Mouse (Mus musculus) spleen, postnatal 14 days (tissue): ENCODE measurements around the gene Zfp14.

Source experiments
- DNase-seq, 2 experiments: peaks; one replicate each; pipeline ENCODE4 v3.0.0; 2021 to 2022; ENCODE audit warnings: low spot score in 2 of 2

Zfp14 gene

GRCm38 (mm10) chr7:30028572-30028971 is 22.6 kb downstream of the Zfp14 start:
- DNase-seq, result no peak

- no peak for DNase-seq
Observed at GRCm38 (mm10) chr7:30027331-30027730, 23.8 kb downstream of the Zfp14 start.

- DNase-seq, result no peak
Observed at GRCm38 (mm10) chr7:30025358-30025757, 25.8 kb downstream of the Zfp14 start.

GRCm38 (mm10) chr7:30023800-30024199 is 27.4 kb downstream of the Zfp14 start:
- DNase-seq, result peak; percentile 52 to 58

GRCm38 (mm10) chr7:30023324-30023723 is 27.9 kb downstream of the Zfp14 start:
- no peak for DNase-seq

- no peak for DNase-seq
Observed at GRCm38 (mm10) chr7:30019543-30019942, 31.6 kb downstream of the Zfp14 start.

- no peak for DNase-seq
Observed at GRCm38 (mm10) chr7:30017226-30017625, 34.0 kb downstream of the Zfp14 start.

GRCm38 (mm10) chr7:30012956-30013363 is 38.2 kb downstream of the Zfp14 start:
- DNase-seq, result peak in 1 of 2 experiments; percentile 42

- DNase-seq, result no peak
Observed at GRCm38 (mm10) chr7:30010551-30011195, 40.5 kb downstream of the Zfp14 start.

GRCm38 (mm10) chr7:30009321-30010085 is 41.7 kb downstream of the Zfp14 start:
- DNase-seq, result no peak

- DNase-seq, result no peak
Observed at GRCm38 (mm10) chr7:30008020-30008690, 43.0 kb downstream of the Zfp14 start.

- DNase-seq, result no peak
Observed at GRCm38 (mm10) chr7:30007601-30008000, 43.6 kb downstream of the Zfp14 start.

GRCm38 (mm10) chr7:30000601-30001000 is 50.6 kb downstream of the Zfp14 start:
- no peak for DNase-seq

GRCm38 (mm10) chr7:29995134-29995533 is 56.0 kb downstream of the Zfp14 start:
- DNase-seq, result no peak

- no peak for DNase-seq
Observed at GRCm38 (mm10) chr7:29993340-29993739, 57.8 kb downstream of the Zfp14 start.

GRCm38 (mm10) chr7:29992698-29993097 is 58.5 kb downstream of the Zfp14 start:
- no peak for DNase-seq

- no peak for DNase-seq
Observed at GRCm38 (mm10) chr7:29989031-29989430, 62.1 kb downstream of the Zfp14 start.

GRCm38 (mm10) chr7:29987551-29987950 is 63.6 kb downstream of the Zfp14 start:
- DNase-seq, result no peak
